Mouse (Mus musculus) macrophage (primary cell): Measurements from ENCODE around the gene Rras2. TPM values are rescaled to one million over a fixed set of nuclear protein-coding genes. Genes with fewer than 3 reads are reported as not detected.

ENCODE experiments used
- H3K27ac ChIP-seq: fragments of 350-480 bp; formaldehyde crosslinking; 2 replicates; pipeline ENCODE4 v1.9.0; 2021
- H3K36me3 ChIP-seq: fragments of 350-480 bp; formaldehyde crosslinking; 2 replicates; pipeline ENCODE4 v1.9.0; 2021; ENCODE audit errors: inconsistent target
- H3K4me3 ChIP-seq: fragments of 350-480 bp; formaldehyde crosslinking; 2 replicates; pipeline ENCODE4 v1.9.0; 2021; ENCODE audit errors: inconsistent target
- H3K79me2 ChIP-seq: fragments of 350-480 bp; formaldehyde crosslinking; 2 replicates; pipeline ENCODE4 v1.9.0; 2021; ENCODE audit errors: inconsistent target
- WGBS: methylation state at CpG from one replicate; pipeline ENCODE4 v1.1.7; 2026; ENCODE audit warnings: inconsistent platforms; ENCODE audit not compliant: missing documents; 5-methylcytosine and 5-hydroxymethylcytosine counted together
- polyA plus RNA-seq: library from polyadenylated mRNA; stranded (reverse); fragments of 250-400 nt; gene quantifications from 3 replicates; pipeline ENCODE4 v1.2.4, GENCODE M21; 2018; ENCODE audit warnings: inconsistent platforms

Rras2 gene
- polyA plus RNA-seq, 1 experiment from 2014 or later, result 4.8 TPM

DNA sequence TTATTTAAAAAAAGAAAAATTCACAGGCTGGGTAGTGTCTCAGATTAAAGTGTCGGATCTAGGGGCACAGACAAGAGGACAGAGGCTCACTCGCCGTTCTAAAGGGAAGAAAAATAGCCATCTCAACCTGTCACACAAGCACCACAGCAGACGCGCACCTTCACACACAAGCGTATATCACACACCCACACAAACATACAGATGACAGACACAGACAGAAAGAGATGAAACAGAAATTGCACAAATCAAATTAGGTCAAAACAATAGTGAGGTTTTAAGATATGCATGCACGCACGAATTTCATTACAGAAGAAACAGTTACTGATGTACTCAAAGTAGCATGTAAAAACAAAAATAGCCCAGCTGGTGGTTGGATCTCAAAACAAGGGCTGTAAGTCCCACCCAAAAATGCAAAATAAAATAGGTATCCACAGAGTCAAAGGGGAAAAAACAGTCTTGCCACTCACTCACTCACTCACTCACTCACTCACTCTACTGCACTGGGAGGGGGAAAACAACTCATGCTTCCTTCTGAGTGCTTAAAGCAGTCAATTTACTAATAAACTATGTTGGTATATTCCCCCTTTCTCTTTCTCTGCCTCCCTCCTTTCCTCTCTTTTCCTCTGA, 23.9 kb downstream of the Rras2 start:
- Histone ChIP-seq H3K36me3 (no peaks in the 10 kb centered on the region), H3K4me3 (no peak overlapping the region), H3K79me2 (no peaks in the 10 kb centered on the region), H3K27ac (no peak overlapping the region)
- WGBS, result 96% methylated on average over 8 of the region's 8 CpGs

- no peaks in the 10 kb centered on the region for H3K79me2 ChIP-seq
- WGBS, result 87% methylated on average over 10 of the region's 10 CpGs
- H3K36me3 ChIP-seq, result no peaks in the 10 kb centered on the region
- no peak overlapping the region for H3K4me3 ChIP-seq
- H3K27ac ChIP-seq, result no peak overlapping the region
Measured at GRCm38 (mm10) chr7:114090892-114091545, 26.6 kb downstream of the Rras2 start.

DNA sequence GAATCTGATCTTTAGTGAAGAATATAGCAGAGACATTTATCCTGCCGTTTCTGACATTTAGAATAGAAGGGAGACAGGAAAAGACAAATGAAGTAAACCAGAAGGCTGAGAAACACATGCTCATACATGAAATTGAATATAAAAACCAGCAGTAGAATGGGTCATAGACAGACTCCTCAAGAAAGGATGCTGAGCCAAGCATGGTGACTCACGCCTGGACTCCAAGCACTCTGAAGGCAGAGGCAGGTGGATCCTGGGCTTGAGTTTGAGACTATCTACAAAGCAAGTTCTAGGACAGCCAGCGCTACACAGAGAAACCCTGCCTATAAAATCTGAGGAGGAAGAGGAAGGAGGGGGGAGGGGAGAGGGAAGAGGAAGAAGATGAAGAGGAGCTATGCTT, 27.4 kb downstream of the Rras2 start:
- WGBS, result 85% methylated on average over 3 of the region's 3 CpGs

GRCm38 (mm10) chr7:114088918-114089317, 28.7 kb downstream of the Rras2 start:
- H3K4me3 ChIP-seq, result no peak overlapping the region
- no peaks in the 10 kb centered on the region for H3K79me2 ChIP-seq
- no peak overlapping the region for H3K27ac ChIP-seq
- WGBS, result 98% methylated on average over 5 of the region's 5 CpGs
- no peaks in the 10 kb centered on the region for H3K36me3 ChIP-seq

More for the DNA sequence above, 27.4 kb downstream of the Rras2 start:
- H3K79me2 ChIP-seq, result no peaks in the 10 kb centered on the region
- H3K4me3 ChIP-seq, result no peak overlapping the region
- no peak overlapping the region for H3K27ac ChIP-seq
- no peaks in the 10 kb centered on the region for H3K36me3 ChIP-seq

- no peak overlapping the region for H3K4me3 ChIP-seq
- no peaks in the 10 kb centered on the region for H3K79me2 ChIP-seq
- no peaks in the 10 kb centered on the region for H3K36me3 ChIP-seq
- H3K27ac ChIP-seq, result no peak overlapping the region
- WGBS, result 67% methylated on average over 11 of the region's 11 CpGs
Measured at GRCm38 (mm10) chr7:114087986-114088385, 29.6 kb downstream of the Rras2 start.

GRCm38 (mm10) chr7:114087341-114087740, 30.2 kb downstream of the Rras2 start:
- Histone ChIP-seq H3K27ac (no peak overlapping the region), H3K79me2 (no peaks in the 10 kb centered on the region), H3K4me3 (no peak overlapping the region), H3K36me3 (no peaks in the 10 kb centered on the region)
- 87% methylated on average over 6 of the region's 6 CpGs for WGBS

DNA sequence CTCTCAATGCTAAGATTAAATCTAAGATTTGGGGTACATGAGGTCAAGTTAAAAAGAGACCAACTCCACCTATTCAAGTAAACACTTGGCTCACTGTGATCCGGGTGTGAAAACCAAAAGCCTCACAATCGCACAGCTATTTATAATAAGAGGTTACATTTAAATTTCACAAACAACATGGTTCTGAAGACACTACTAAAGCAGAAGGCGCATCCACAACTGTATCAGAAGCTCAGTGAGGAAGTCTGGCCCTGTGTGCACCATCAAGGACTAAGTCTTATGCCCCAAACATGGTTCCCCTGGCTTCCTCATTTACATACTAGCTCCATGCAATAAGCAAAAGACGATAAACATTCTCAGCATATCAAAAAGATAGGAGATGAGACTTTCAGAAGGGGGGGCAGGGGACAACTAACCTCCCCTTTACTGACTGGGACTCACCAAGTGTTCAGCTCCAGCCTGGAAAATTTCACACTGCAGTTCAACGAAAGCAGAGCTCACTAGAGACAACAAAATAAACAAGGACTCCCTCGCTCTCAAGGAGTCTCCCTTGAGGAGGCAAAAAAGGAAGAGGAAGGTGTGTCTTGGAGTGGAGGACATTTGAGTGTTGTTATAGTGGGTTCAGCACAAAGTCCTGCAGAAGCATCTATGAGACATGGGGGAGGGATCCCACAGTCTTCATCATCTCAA, 31.4 kb downstream of the Rras2 start:
- WGBS, result 84% methylated on average over 6 of the region's 6 CpGs
- Histone ChIP-seq H3K4me3 (no peak overlapping the region), H3K79me2 (no peaks in the 10 kb centered on the region), H3K36me3 (no peaks in the 10 kb centered on the region), H3K27ac (no peak overlapping the region)

- 94% methylated on average over 3 of the region's 3 CpGs for WGBS
- no peak overlapping the region for H3K27ac ChIP-seq
Measured at GRCm38 (mm10) chr7:114083760-114084159, 33.8 kb downstream of the Rras2 start.

DNA sequence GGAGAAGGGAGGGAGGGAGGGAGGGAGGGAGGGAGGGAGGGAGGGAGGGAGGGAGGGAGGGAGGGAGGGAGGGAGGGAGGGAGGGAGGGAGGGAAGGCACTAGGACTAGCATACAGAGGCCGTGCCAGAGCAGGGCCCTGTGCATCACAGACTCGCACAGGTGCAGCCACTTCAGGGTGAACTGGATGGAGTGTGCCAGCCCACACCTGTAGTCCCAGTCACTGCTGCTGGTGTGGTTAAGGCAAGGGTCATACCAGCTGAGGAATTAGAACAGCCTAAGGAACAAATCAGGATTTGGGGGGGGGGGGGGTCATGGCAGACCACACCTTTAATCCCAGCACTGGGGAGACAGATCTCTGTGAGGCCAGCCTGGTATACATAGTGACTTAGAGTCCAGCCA, 34.5 kb downstream of the Rras2 start:
- Histone ChIP-seq H3K27ac (no peak overlapping the region), H3K36me3 (no peaks in the 10 kb centered on the region)
- no CpG with 5 or more reads among the region's 2 CpGs for WGBS

More at GRCm38 (mm10) chr7:114083760-114084159, 33.8 kb downstream of the Rras2 start:
- Histone ChIP-seq H3K36me3 (no peaks in the 10 kb centered on the region), H3K4me3 (no peak overlapping the region), H3K79me2 (no peaks in the 10 kb centered on the region)

GRCm38 (mm10) chr7:114081633-114082420, 35.8 kb downstream of the Rras2 start:
- 46% methylated on average over 21 of the region's 21 CpGs for WGBS
- no peak overlapping the region for H3K4me3 ChIP-seq
- H3K79me2 ChIP-seq, result no peaks in the 10 kb centered on the region
- H3K27ac ChIP-seq, result no peak overlapping the region
- no peaks in the 10 kb centered on the region for H3K36me3 ChIP-seq

More for the DNA sequence above, 34.5 kb downstream of the Rras2 start:
- Histone ChIP-seq H3K79me2 (no peaks in the 10 kb centered on the region), H3K4me3 (no peak overlapping the region)

DNA sequence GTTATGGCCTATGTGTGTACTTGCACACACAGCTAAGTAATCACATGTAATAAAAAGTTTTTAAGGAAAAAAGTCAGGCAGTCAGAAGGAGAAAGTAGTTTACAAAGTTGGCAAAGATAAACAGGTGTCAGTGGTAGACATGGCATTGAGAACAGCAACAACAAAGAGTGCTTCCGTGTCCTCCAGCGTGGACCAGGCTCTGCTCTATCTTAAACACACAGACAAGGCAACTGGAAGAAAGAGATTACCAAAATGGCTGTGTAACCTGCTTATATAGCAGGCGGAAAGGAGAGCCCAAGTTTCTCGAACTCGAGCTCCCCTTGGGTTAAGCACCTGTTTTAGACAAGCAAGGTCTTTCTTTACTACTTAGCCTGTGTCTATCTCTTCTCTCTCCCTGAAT, 37.3 kb downstream of the Rras2 start:
- Histone ChIP-seq H3K4me3 (no peak overlapping the region), H3K79me2 (no peaks in the 10 kb centered on the region), H3K36me3 (no peaks in the 10 kb centered on the region), H3K27ac (no peak overlapping the region)
- 94% methylated on average over 5 of the region's 5 CpGs for WGBS

- Histone ChIP-seq H3K79me2 (no peaks in the 10 kb centered on the region), H3K27ac (no peak overlapping the region), H3K36me3 (no peaks in the 10 kb centered on the region), H3K4me3 (no peak overlapping the region)
- WGBS, result 92% methylated on average over 4 of the region's 4 CpGs
Measured at GRCm38 (mm10) chr7:114079343-114079742, 38.2 kb downstream of the Rras2 start.

DNA sequence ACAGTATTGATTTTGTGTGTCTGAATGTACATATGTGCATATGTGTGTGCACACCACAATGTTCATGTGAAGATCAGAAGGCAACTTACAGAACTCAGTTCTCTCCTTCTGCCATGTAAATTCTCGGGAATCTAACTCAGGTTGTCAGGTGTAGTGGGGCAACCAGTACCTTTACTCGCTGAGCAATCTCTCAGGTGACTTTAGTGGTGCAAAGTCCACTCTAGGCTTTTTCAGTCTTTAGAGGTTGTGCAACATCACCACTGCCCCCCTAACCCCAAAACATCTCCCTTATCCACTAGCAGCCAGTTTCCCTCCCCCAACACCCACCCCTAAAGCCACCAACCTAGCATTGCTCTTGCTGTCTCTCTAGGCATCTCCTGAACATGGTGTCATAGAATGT, 43.0 kb downstream of the Rras2 start:
- no peak overlapping the region for H3K27ac ChIP-seq
- no peak overlapping the region for H3K4me3 ChIP-seq
- WGBS, result 87% methylated on average over 2 of the region's 2 CpGs
- H3K79me2 ChIP-seq, result no peaks in the 10 kb centered on the region
- no peaks in the 10 kb centered on the region for H3K36me3 ChIP-seq

GRCm38 (mm10) chr7:114074133-114074532, 43.4 kb downstream of the Rras2 start:
- no peak overlapping the region for H3K27ac ChIP-seq
- H3K4me3 ChIP-seq, result no peak overlapping the region
- WGBS, result 89% methylated on average over 7 of the region's 7 CpGs

More at GRCm38 (mm10) chr7:114074133-114074532, 43.4 kb downstream of the Rras2 start:
- no peaks in the 10 kb centered on the region for H3K36me3 ChIP-seq
- H3K79me2 ChIP-seq, result no peaks in the 10 kb centered on the region
